Mouse (Mus musculus): ENCODE measurements around the gene Snrpf. TPM values are rescaled to one million over a fixed set of nuclear protein-coding genes. Genes with fewer than 3 reads are reported as not detected.

The Snrpf gene
- total and polyA plus RNA-seq, 3 experiments = 144 to 186 (median 184) TPM

DNA sequence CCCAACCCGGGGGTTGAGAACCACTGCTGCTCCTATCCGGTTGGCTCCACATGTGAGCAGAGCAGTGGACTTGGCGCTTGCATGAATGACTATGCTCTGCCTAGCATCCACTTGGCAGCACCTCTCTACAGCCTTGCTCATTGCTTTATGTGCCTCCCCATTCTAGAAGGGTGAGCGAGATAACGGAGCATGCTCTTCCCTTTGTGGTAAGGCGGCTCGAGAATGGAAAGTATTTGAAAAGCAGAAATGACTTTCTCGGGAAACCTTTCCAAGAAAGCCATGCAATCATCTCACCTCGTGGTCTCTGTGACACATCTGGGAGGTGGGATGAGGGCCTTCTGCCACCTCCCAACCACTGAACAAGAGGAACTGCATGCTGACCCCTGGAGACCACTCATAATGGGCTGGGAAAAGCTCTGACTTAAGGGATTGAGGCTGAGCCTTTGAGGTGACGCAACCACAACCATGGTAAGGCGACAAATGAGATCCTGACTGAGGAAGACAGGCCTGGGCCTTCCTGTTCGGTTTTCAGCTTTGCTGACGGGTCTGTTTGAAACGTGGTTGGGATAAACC lies 24.9 kb downstream of the Snrpf start:
- in situ Hi-C loops (cut with MboI; ENCODE audit: low pct_ligation_motif_present, low pct_unique_long_range_greater_than_20kb, low sequenced_read_pairs) = loop anchor here (25.0 kb wide), 1 partner anchor 277 kb away; no protein-coding TSS in a partner anchor
- Histone ChIP-seq H3K4me1 (ENCODE audit: control insufficient read depth in 1 of 2, insufficient read depth in 2 of 2) (peaks cover 4 to 8% of the 10 kb centered on the region in 2 experiments), H3K36me3 (replicated peaks in 1 of 2; ENCODE audit: control insufficient read depth in 1 of 2, insufficient read depth in 1 of 2, low read length in 1 of 2) (peaks cover 0 to 63% of the 10 kb centered on the region in 2 experiments), H3K4me3 (replicated peaks in 1 of 3; ENCODE audit: low read depth in 2 of 3, low read length in 2 of 3, poor library complexity in 1 of 3) (no peak overlapping the region), H3K4me2 (ENCODE audit: insufficient read depth, low read depth, poor library complexity, severe bottlenecking) (no peak overlapping the region), H3K79me2 (replicated peaks; ENCODE audit: control insufficient read depth, extremely low read depth, insufficient read depth, poor library complexity, severe bottlenecking) (no peaks in the 10 kb centered on the region), H3K27me3 (replicated peaks) (no peaks in the 10 kb centered on the region), H3K27ac (ENCODE audit: insufficient read depth, low read depth) (no peak overlapping the region), H3K9me3 (replicated peaks; ENCODE audit: low read length) (no peaks in the 10 kb centered on the region), H3K9ac (ENCODE audit: insufficient read depth, low read depth) (no peak overlapping the region)
- no peak for DNase-seq (ENCODE audit: extremely low read depth)
- TF ChIP-seq POLR2AphosphoS2 (IDR thresholded peaks at IDR 0.05; ENCODE audit: low read depth, low read length) (no peak), CHD1 (IDR thresholded peaks at IDR 0.05; ENCODE audit: low read depth, low read length) (no peak), BHLHE40 (IDR thresholded peaks at IDR 0.05; ENCODE audit: low read depth, low read length) (no peak), MXI1 (IDR thresholded peaks at IDR 0.05; ENCODE audit: low read depth, low read length) (no peak), MAX (IDR thresholded peaks at IDR 0.05; ENCODE audit: low read length) (no peak), POLR2A (IDR thresholded peaks at IDR 0.05; ENCODE audit: low read depth, low read length) (no peak), ZKSCAN1 (IDR thresholded peaks at IDR 0.05; ENCODE audit: borderline replicate concordance, low read depth, low read length) (no peak), MAZ (IDR thresholded peaks at IDR 0.05; ENCODE audit: low read depth, low read length) (no peak), ZC3H11A (IDR thresholded peaks at IDR 0.05; ENCODE audit: low read depth, low read length) (no peak), USF1 (IDR thresholded peaks at IDR 0.05; ENCODE audit: low read depth, low read length) (no peak), RCOR1 (conservative IDR thresholded peaks at IDR 0.05; ENCODE audit: low read depth, low read length) (no peak), PAX5 (IDR thresholded peaks at IDR 0.05; ENCODE audit: low read length) (no peak), CTCF (conservative IDR thresholded peaks at IDR 0.05 in 1 of 2, IDR thresholded peaks at IDR 0.05 in 1 of 2; ENCODE audit: low read depth in 2 of 2, low read length in 2 of 2) (no peak), ZMIZ1 (IDR thresholded peaks at IDR 0.05; ENCODE audit: low read depth, low read length) (no peak), TCF12 (IDR thresholded peaks at IDR 0.05; ENCODE audit: low read depth, low read length) (no peak), MAFK (IDR thresholded peaks at IDR 0.05; ENCODE audit: insufficient replicate concordance, low read length) (no peak), SIN3A (IDR thresholded peaks at IDR 0.05; ENCODE audit: low read length) (no peak), KAT2A (IDR thresholded peaks at IDR 0.05; ENCODE audit: insufficient replicate concordance, low read length) (no peak), E2F4 (IDR thresholded peaks at IDR 0.05; ENCODE audit: insufficient replicate concordance, low read depth, low read length) (no peak)
- dilution Hi-C loops (cut with MboI; ENCODE audit: extremely low pct_ligation_motif_present, extremely low pct_unique_long_range_greater_than_20kb, low sequenced_read_pairs) = no loop called here

DNA sequence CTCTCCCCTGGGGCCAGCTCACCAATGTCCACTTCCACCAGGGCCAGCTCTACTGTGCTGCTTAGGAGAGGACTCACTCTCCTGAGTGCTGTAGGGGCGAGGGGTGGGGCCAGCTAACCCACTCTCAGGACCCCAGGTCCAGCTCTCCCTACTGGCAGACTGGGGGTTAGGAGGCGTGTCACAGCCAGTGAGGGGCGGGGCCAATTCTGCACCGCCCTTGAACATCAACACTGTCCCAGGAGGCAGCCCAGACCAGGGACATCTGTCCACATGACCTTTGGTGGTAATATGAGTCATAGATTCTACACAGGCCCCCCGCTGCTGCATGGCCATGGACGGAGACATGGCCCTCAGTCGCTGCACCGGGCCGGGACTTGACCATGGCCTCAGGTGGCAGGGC lies 29.7 kb downstream of the Snrpf start:
- Histone ChIP-seq H3K79me2 (replicated peaks; ENCODE audit: control insufficient read depth, extremely low read depth, insufficient read depth, poor library complexity, severe bottlenecking) (no peaks in the 10 kb centered on the region), H3K36me3 (replicated peaks in 1 of 2; ENCODE audit: control insufficient read depth in 1 of 2, insufficient read depth in 1 of 2, low read length in 1 of 2) (peaks cover 0 to 67% of the 10 kb centered on the region in 2 experiments), H3K27ac (ENCODE audit: insufficient read depth, low read depth) (no peak overlapping the region), H3K4me1 (ENCODE audit: control insufficient read depth in 1 of 2, insufficient read depth in 2 of 2) (peaks cover 8 to 9% of the 10 kb centered on the region in 2 experiments), H3K4me2 (ENCODE audit: insufficient read depth, low read depth, poor library complexity, severe bottlenecking) (no peak overlapping the region), H3K4me3 (replicated peaks in 1 of 3; ENCODE audit: low read depth in 2 of 3, low read length in 2 of 3, poor library complexity in 1 of 3) (no peak overlapping the region), H3K27me3 (replicated peaks) (no peaks in the 10 kb centered on the region), H3K9me3 (replicated peaks; ENCODE audit: low read length) (no peaks in the 10 kb centered on the region), H3K9ac (ENCODE audit: insufficient read depth, low read depth) (no peak overlapping the region)
- dilution Hi-C loops (cut with MboI; ENCODE audit: extremely low pct_ligation_motif_present, extremely low pct_unique_long_range_greater_than_20kb, low sequenced_read_pairs) (no loop called here), in situ Hi-C loops (cut with MboI; ENCODE audit: low pct_ligation_motif_present, low pct_unique_long_range_greater_than_20kb, low sequenced_read_pairs) (loop anchor here (25.0 kb wide), 1 partner anchor 272 kb away; no protein-coding TSS in a partner anchor)
- no peak for DNase-seq (ENCODE audit: extremely low read depth)
- peak; percentile 62 for TF ChIP-seq USF1 (IDR thresholded peaks at IDR 0.05; ENCODE audit: low read depth, low read length)
- no peak for TF ChIP-seq TBP (conservative IDR thresholded peaks at IDR 0.05; ENCODE audit: low read depth, low read length)
- peak; percentile 81 for TF ChIP-seq IRF4 (IDR thresholded peaks at IDR 0.05; ENCODE audit: low read depth, low read length)
- 0 out of 2 replicates have a peak, but pooled peaks have one; percentile 35 for TF ChIP-seq TCF12 (IDR thresholded peaks at IDR 0.05; ENCODE audit: low read depth, low read length)
- 0 out of 2 replicates have a peak, but pooled peaks have one; percentile 32 for TF ChIP-seq MAZ (IDR thresholded peaks at IDR 0.05; ENCODE audit: low read depth, low read length)
- TF ChIP-seq BHLHE40 (IDR thresholded peaks at IDR 0.05; ENCODE audit: low read depth, low read length) = peak; percentile 18; the same call in 1 of the 2 replicates
- peak; percentile 22; the same call in 1 of the 2 replicates for TF ChIP-seq ETS1 (conservative IDR thresholded peaks at IDR 0.05; ENCODE audit: low read depth, low read length)
- TF ChIP-seq EP300 (IDR thresholded peaks at IDR 0.05; ENCODE audit: low read length) = peak; percentile 16; the same call in 1 of the 2 replicates
- TF ChIP-seq SMC3 (IDR thresholded peaks at IDR 0.05; ENCODE audit: low read depth, low read length) = no peak
